Mouse (Mus musculus) heart, embryonic 11.5 days (tissue): ENCODE data around the gene Emd. TPM values are rescaled to one million over a fixed set of nuclear protein-coding genes. Genes with fewer than 3 reads are reported as not detected.

Experiments used
- ATAC-seq: fragments of 200-750 bp; cut with Nextera tagmentation; replicated peaks from 2 replicates; pipeline ENCODE4 v1.8.0; 2017; ENCODE audit warnings: moderate library complexity; ENCODE audit not compliant: insufficient number of reproducible peaks, low FRiP score, low TSS enrichment
- H3K27ac ChIP-seq: fragments of 300-500 bp; sonication (generic); 2 replicates; pipeline ENCODE4 v1.5.1; 2014; ENCODE audit warnings: mild to moderate bottlenecking, low read depth, low read length
- H3K27me3 ChIP-seq: fragments of 300-500 bp; sonication (generic); 2 replicates; pipeline ENCODE4 v1.6.1; 2014; ENCODE audit warnings: mild to moderate bottlenecking, low read length, mixed read lengths; ENCODE audit not compliant: control insufficient read depth, insufficient read depth
- H3K36me3 ChIP-seq: fragments of 300-500 bp; sonication (generic); 2 replicates; pipeline ENCODE4 v1.6.1; 2014; ENCODE audit warnings: mild to moderate bottlenecking, low read length, moderate library complexity, mixed read lengths; ENCODE audit not compliant: control insufficient read depth, insufficient read depth
- H3K4me1 ChIP-seq: fragments of 300-500 bp; sonication (generic); 2 replicates; pipeline ENCODE4 v1.6.1; 2014; ENCODE audit warnings: low read length; ENCODE audit not compliant: control insufficient read depth, insufficient read depth
- H3K4me2 ChIP-seq: fragments of 300-500 bp; sonication (generic); 2 replicates; pipeline ENCODE4 v1.6.1; 2014; ENCODE audit warnings: mild to moderate bottlenecking, moderate library complexity
- H3K4me3 ChIP-seq: fragments of 300-500 bp; sonication (generic); 2 replicates; pipeline ENCODE4 v1.5.1; 2014; ENCODE audit warnings: low read depth, low read length
- H3K9ac ChIP-seq: fragments of 300-500 bp; sonication (generic); 2 replicates; pipeline ENCODE4 v1.6.1; 2014; ENCODE audit warnings: mild to moderate bottlenecking, low read depth, low read length, moderate library complexity
- H3K9me3 ChIP-seq: fragments of 300-500 bp; sonication (generic); replicated peaks from 2 replicates; pipeline ENCODE4 v1.6.1; 2016; ENCODE audit warnings: low read length; ENCODE audit not compliant: control insufficient read depth
- whole genome bisulfite sequencing: fragments of 180-500 bp; shearing (Covaris S2); extraction: QIAGEN DNeasy Blood & Tissue Kit; methylation state at CpG from one replicate; pipeline ENCODE4 v1.1.7; 2014; ENCODE audit not compliant: insufficient replicate concordance; 5-methylcytosine and 5-hydroxymethylcytosine counted together
- polyA plus RNA-seq: library from polyadenylated mRNA; unstranded; fragments of >200 nt; fragmentation: Nextera tagmentation; extraction: Ambion mirVana; gene quantifications from 2 replicates; pipeline ENCODE4 v1.2.1, GENCODE M21; 2014

Emd gene
- polyA plus RNA-seq, 1 experiment from 2014 or later, result 22.3 TPM

DNA sequence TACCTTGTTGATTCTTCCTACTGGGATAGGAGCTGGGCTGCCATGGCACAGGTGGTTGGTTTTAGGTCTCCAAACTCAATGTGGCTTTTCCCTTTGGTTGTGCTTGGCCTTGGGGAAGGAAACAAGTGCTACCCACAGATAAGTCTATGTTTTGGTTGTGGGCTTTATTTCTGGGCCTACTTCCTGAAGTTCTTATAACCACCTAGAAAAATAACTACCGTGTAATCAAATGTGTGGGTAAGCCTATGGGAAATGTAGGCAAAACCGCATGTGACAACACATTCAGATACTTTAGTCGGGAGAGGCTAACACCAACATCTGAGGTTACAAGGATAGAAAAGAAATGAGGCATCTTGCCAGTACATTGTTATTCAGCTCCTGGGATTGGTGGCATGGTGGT lies 3.3 kb downstream of the Emd start:
- Histone ChIP-seq H3K4me1 (no peaks in the 10 kb centered on the region; the same call in 1 of the 2 replicates), H3K9me3 (no peaks in the 10 kb centered on the region), H3K27me3 (no peaks in the 10 kb centered on the region), H3K36me3 (peaks cover 10% of the 10 kb centered on the region; the same call in 1 of the 2 replicates), H3K4me2 (no peak overlapping the region), H3K9ac (no peak overlapping the region), H3K27ac (no peak overlapping the region), H3K4me3 (no peak overlapping the region)
- no peak for ATAC-seq
- WGBS, result 91% methylated on average over 3 of the region's 3 CpGs

DNA sequence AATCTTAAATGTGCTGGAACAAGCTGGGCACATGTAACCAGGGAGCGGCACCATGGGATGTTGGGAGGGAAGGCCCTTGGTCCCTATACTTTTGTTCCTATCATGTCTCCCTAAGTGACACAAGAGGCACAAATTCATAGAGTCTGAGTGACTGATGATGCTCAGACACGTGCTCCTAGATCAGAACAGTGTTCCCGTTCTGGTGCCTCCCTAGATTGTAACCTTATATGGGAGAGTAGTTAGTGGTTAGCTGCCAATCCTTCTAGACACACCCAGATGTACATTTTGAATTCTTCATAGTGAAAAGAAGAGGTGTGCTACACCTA lies 15.2 kb downstream of the Emd start:
- Histone ChIP-seq H3K4me3 (peak overlapping the region; percentile 60), H3K9ac (peak overlapping the region; percentile 65), H3K27me3 (no peaks in the 10 kb centered on the region), H3K4me2 (peak overlapping the region; percentile 59), H3K27ac (peak overlapping the region; percentile 93), H3K4me1 (no peaks in the 10 kb centered on the region), H3K9me3 (no peaks in the 10 kb centered on the region), H3K36me3 (no peaks in the 10 kb centered on the region)
- 25% methylated on average over 3 of the region's 3 CpGs for WGBS
- peak; percentile 3; the same call in 1 of the 2 replicates for ATAC-seq

DNA sequence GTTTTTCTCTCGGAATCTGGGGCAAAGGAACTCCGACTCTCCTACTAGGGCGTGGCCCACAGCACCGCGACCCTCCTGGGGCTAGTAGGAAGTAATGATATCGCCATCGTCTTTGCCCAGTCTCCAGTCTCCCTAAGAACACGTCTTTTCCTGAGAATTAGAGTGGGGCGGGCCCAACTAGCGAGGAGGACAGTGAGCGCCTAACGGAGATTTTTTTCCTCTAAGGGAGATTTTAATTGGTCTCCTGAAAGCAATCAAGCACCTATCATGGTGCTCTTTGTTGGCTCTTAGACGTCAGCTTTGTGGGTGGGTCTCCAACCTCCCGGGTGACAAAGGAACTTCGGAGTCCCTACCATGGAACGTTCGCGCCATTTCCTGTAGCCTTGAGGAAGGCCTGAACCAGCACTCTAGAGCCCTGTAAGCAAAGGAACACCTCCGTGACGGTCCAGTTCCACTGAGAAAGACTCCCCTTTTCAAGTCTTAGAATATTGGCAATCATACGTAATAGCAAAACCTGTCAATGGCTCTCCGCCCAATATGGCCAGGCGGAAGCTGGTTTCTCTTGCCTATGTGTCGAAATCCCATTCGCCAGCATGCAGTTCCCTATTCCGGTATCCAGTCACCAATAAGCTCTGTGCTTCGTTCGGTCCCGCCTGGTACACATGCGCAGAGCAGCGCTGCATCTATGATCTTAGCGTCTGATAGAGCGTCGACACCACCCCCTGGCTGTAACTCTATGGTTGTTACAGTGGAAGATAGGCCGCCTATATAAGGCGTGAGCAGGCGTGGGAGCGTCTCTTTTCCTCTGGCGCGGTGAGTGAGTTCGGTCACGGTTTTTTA lies 15.8 kb downstream of the Emd start, which contains the start of gene Rpl10:
Rpl10 (plus strand) TSS at position 751 of the 840 bp plus-strand sequence.
- Histone ChIP-seq H3K4me3 (peak within 1 kb of the TSS; percentile 60), H3K27me3 (no peaks in the 10 kb centered on the region), H3K9me3 (no peaks in the 10 kb centered on the region), H3K36me3 (no peaks in the 10 kb centered on the region), H3K4me1 (no peaks in the 10 kb centered on the region), H3K9ac (peak within 1 kb of the TSS; percentile 85), H3K4me2 (peak within 1 kb of the TSS; percentile 65), H3K27ac (peak within 1 kb of the TSS; percentile 93)
- WGBS, result 18% methylated on average over 42 of the region's 42 CpGs
- ATAC-seq, result peak; percentile 95

DNA sequence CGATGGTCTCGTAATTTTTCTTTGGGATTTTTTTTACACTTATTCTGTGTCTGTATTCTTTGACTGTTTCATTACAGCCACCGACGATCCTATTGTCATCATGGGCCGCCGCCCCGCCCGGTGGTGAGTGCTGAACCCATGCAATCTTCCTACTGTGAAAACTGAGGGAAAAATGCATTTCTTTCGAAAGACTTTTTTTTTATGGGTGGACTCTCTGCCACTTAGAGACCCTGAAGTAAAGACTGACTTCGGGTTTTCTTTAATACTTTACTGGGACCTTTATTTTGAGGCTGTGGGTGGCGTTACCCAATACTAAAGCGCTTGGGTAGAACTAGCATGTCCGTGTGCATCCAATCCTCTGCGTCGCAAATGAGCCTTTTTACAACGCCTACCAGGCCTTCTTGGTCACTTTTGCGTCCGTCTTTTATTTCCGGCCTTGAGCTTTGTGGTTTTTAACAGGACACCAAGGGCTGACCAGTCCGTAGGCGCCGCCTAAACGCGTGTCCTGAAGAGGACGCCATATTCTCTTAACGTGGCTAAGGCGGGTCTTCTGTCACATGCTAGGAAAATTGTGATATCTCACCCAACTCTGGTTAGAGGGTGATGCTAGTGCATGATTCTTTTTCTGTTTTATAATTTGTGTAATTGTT lies 16.5 kb downstream of the Emd start:
- Histone ChIP-seq H3K36me3 (no peaks in the 10 kb centered on the region), H3K27me3 (no peaks in the 10 kb centered on the region), H3K4me3 (peak overlapping the region; percentile 60), H3K9me3 (no peaks in the 10 kb centered on the region), H3K4me1 (no peaks in the 10 kb centered on the region), H3K9ac (peak overlapping the region; percentile 85), H3K27ac (peak overlapping the region; percentile 76), H3K4me2 (peak overlapping the region; percentile 65)
- 19% methylated on average over 27 of the region's 27 CpGs for WGBS
- ATAC-seq, result no peak

- ATAC-seq, result no peak
- no peaks in the 10 kb centered on the region for H3K9me3 ChIP-seq
- no peak overlapping the region for H3K4me3 ChIP-seq
- no peaks in the 10 kb centered on the region for H3K36me3 ChIP-seq
- H3K27ac ChIP-seq, result no peak overlapping the region
- no peak overlapping the region for H3K4me2 ChIP-seq
- no peak overlapping the region for H3K9ac ChIP-seq
- H3K27me3 ChIP-seq, result no peaks in the 10 kb centered on the region
- WGBS, result 25% methylated on average over 10 of the region's 10 CpGs
- H3K4me1 ChIP-seq, result no peaks in the 10 kb centered on the region
These were observed 19.2 kb downstream of the Emd start for GRCm38 (mm10) chrX:74273422-74274322.

DNA sequence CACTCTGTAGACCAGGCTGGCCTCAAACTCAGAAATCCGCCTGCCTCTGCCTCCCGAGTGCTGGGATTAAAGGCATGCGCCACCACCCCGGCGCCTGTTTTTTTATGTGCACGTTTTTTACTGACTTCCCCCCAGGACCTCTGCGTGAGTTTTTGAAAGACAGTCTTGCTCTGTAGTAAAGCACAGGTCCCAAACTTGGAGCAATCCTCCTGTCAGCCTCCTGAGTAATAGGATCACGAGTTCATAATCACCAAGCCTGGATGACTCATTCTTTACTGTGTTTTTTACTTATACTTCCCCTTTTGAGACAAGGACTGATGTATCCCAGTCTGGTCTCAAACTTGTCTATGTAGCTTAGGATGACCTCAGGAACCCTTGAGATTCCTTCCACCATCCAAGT lies 23.4 kb downstream of the Emd start:
- H3K9me3 ChIP-seq, result no peaks in the 10 kb centered on the region

DNA sequence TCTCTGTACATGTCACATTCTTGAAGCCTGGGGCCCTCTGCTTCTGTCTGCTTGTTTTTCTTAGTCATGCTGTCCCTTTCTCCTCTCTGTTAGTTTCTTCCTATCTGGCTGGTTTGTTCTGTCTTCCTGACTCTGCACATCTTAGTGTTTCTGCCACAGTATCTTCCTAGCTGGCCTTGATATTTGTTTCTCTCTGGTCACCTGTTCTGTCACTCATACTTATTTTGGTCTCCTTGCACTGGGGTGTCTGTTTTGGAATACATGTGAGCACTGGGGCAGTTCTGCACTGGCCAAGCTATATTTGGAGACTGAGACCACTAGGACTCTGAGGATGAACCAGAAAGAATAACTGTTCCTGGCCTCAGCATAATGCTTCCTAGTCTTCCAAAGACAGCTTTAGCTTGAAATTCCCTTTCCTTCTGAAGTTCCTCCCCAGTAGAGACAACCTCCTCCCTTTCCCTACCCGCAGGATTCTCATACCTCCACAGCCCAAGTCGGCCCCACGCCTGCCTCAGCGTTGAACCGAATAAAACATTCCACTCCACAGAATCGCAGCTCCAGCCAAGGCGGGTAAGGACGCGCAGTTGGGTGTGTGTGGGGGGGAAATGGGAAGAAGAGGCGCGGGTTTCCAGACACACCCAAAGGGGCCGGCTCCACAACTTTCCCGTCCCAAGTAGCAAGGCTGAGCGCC lies 26.7 kb downstream of the Emd start:
- no peaks in the 10 kb centered on the region for H3K36me3 ChIP-seq
- no peaks in the 10 kb centered on the region for H3K9me3 ChIP-seq
- peak overlapping the region; percentile 54 for H3K27ac ChIP-seq
- peaks cover 2% of the 10 kb centered on the region; the same call in 1 of the 2 replicates for H3K4me1 ChIP-seq
- WGBS, result 16% methylated on average over 14 of the region's 14 CpGs
- peak overlapping the region; percentile 62 for H3K9ac ChIP-seq
- H3K27me3 ChIP-seq, result no peaks in the 10 kb centered on the region
- peak overlapping the region; percentile 55 for H3K4me3 ChIP-seq
- ATAC-seq, result no peak
- peak overlapping the region; percentile 79 for H3K4me2 ChIP-seq

More for the DNA sequence above, 23.4 kb downstream of the Emd start:
- H3K4me2 ChIP-seq, result no peak overlapping the region
- H3K27ac ChIP-seq, result no peak overlapping the region
- 64% methylated on average over 8 of the region's 8 CpGs for WGBS
- H3K4me1 ChIP-seq, result no peaks in the 10 kb centered on the region
- ATAC-seq, result no peak
- no peak overlapping the region for H3K9ac ChIP-seq
- no peak overlapping the region for H3K4me3 ChIP-seq
- H3K27me3 ChIP-seq, result no peaks in the 10 kb centered on the region
- H3K36me3 ChIP-seq, result no peaks in the 10 kb centered on the region
